Comparison of ENCODE assay signal across 10 mouse cellular contexts in the genomic region with DNA sequence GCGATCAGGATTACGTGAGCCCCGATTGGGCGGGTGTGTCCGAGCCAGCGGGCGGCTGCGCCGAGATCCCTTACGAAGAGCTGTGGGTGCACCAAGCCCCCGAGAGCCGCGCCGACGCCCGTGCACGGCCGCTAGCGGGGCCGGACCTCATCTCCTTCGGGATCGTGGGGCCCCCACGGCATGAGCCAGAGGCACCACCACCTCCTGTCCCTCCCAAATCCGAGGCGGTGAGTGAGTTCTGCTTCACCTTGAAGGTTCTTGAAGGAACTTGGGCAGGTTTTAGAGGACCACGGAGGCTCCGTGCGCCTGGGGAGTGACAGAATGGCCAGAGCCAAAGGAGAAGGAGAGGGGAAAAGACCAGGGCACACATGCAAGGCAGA. TPM values are rescaled to one million over a fixed set of nuclear protein-coding genes. Genes with fewer than 3 reads are reported as not detected.
DNase-seq lines count a peak whose midpoint lies in the region; ATAC-seq and TF ChIP-seq lines count a peak whose summit lies in the region.
"Had no signal": no experiment of that assay in that cellular context is flagged by ENCODE, and none has a peak within 500 bp of the region (broad histone marks: within the 10 kb centered on the region; RNA-seq: fewer than 3 reads in every experiment).

No protein-coding gene starts in this region.

- H3K9ac ChIP-seq in heart, embryonic 14.5 days (ENCODE audit: low read length): peak overlapping the region; percentile 71
- peak overlapping the region; percentile 84 for H3K9ac ChIP-seq in ES-E14 (ENCODE audit: insufficient read depth, low read depth, low read length, poor library complexity, severe bottlenecking)
- H3K9ac ChIP-seq in forebrain, embryonic 16.5 days (replicated peaks; ENCODE audit: low read depth, low read length): peak overlapping the region; percentile 68
- no peak overlapping the region for H3K9ac ChIP-seq in liver, embryonic 16.5 days (ENCODE audit: low read depth, low read length)

- peaks cover 53% of the 10 kb centered on the region for H3K27me3 ChIP-seq in heart, embryonic 14.5 days (ENCODE audit: control insufficient read depth, insufficient read depth, low read length)
- H3K27me3 ChIP-seq in forebrain, embryonic 16.5 days (replicated peaks; ENCODE audit: control insufficient read depth, insufficient read depth, low read length): no peaks in the 10 kb centered on the region
- peaks cover 51% of the 10 kb centered on the region for H3K27me3 ChIP-seq in liver, embryonic 16.5 days (ENCODE audit: control insufficient read depth, insufficient read depth, low read depth, low read length)

- H3K4me3 ChIP-seq in heart, embryonic 14.5 days (ENCODE audit: control insufficient read depth in 1 of 2, insufficient read depth in 1 of 2, low read depth in 1 of 2, low read length in 2 of 2): peak overlapping the region; percentile 58 to 60
- peak overlapping the region; percentile 83 to 87 for H3K4me3 ChIP-seq in ES-E14 (ENCODE audit: insufficient read depth in 1 of 2, low read depth in 1 of 2, low read length in 2 of 2, poor library complexity in 1 of 2, severe bottlenecking in 1 of 2)
- H3K4me3 ChIP-seq in forebrain, embryonic 16.5 days (replicated peaks; ENCODE audit: low read length): peak overlapping the region; percentile 56
- peak overlapping the region; percentile 52 for H3K4me3 ChIP-seq in liver, embryonic 16.5 days (ENCODE audit: low read depth, low read length)

- H3K4me1 ChIP-seq in heart, embryonic 14.5 days (ENCODE audit: control insufficient read depth in 2 of 2, insufficient read depth in 2 of 2, low read length in 2 of 2): peaks cover 16 to 20% of the 10 kb centered on the region in 2 experiments
- H3K4me1 ChIP-seq in ES-E14 (ENCODE audit: control insufficient read depth in 2 of 2, insufficient read depth in 2 of 2, low read length in 2 of 2, poor library complexity in 1 of 2): peaks cover 0 to 10% of the 10 kb centered on the region in 2 experiments; a peak in 1 of 4 replicates
- H3K4me1 ChIP-seq in forebrain, embryonic 16.5 days (replicated peaks; ENCODE audit: control insufficient read depth, insufficient read depth, low read length): peaks cover 27% of the 10 kb centered on the region
- H3K4me1 ChIP-seq in liver, embryonic 16.5 days (ENCODE audit: control insufficient read depth, low read depth, low read length): peaks cover 13% of the 10 kb centered on the region

- in situ Hi-C loops in ES-E14 (cut with MboI; ENCODE audit: low sequenced_read_pairs in 2 of 2, unreplicated experiment in 2 of 2): no loop called here

- WGBS in heart, embryonic 14.5 days: 2% methylated on average over 22 of the region's 28 CpGs
- WGBS in forebrain, embryonic 16.5 days: 6% methylated on average over 28 of the region's 28 CpGs
- WGBS in liver, embryonic 16.5 days (ENCODE audit: insufficient replicate concordance): 1% methylated on average over 28 of the region's 28 CpGs

- H3K4me2 ChIP-seq in heart, embryonic 14.5 days (ENCODE audit: low read length): peak overlapping the region; percentile 97
- H3K4me2 ChIP-seq in forebrain, embryonic 16.5 days (ENCODE audit: low read length): peak overlapping the region; percentile 85
- peak overlapping the region; percentile 70 for H3K4me2 ChIP-seq in liver, embryonic 16.5 days (ENCODE audit: low read depth, low read length)

- H3K36me3 ChIP-seq in heart, embryonic 14.5 days (ENCODE audit: control insufficient read depth, insufficient read depth, low read length): peaks cover 33% of the 10 kb centered on the region
- H3K36me3 ChIP-seq in ES-E14 (ENCODE audit: control insufficient read depth, insufficient read depth, low read length, poor library complexity, severe bottlenecking): peaks cover 12% of the 10 kb centered on the region
- H3K36me3 ChIP-seq in forebrain, embryonic 16.5 days (ENCODE audit: control insufficient read depth, insufficient read depth): peaks cover 21% of the 10 kb centered on the region
- H3K36me3 ChIP-seq in liver, embryonic 16.5 days (ENCODE audit: control insufficient read depth, insufficient read depth): peaks cover 8% of the 10 kb centered on the region

- DNase-seq in heart, adult 8-10 months (ENCODE audit: low spot score): no peak
- no peak for DNase-seq in ES-E14 (ENCODE audit: low read depth, low spot score)
- DNase-seq in retina, embryonic 14.5 days (ENCODE audit: low spot score): no peak
- no peak for DNase-seq in gastrocnemius, postnatal 36 days
- DNase-seq in left cerebral cortex, postnatal 25 days (ENCODE audit: low spot score in 2 of 2): no peak

- H3K9me3 ChIP-seq in heart, embryonic 14.5 days (ENCODE audit: control insufficient read depth, low read length): no peaks in the 10 kb centered on the region
- no peaks in the 10 kb centered on the region for H3K9me3 ChIP-seq in ES-E14 (ENCODE audit: control insufficient read depth, insufficient read depth, low read depth, low read length)
- no peaks in the 10 kb centered on the region for H3K9me3 ChIP-seq in forebrain, embryonic 16.5 days (ENCODE audit: control insufficient read depth, low read length)
- H3K9me3 ChIP-seq in liver, embryonic 16.5 days (replicated peaks; ENCODE audit: control insufficient read depth, low read length): no peaks in the 10 kb centered on the region

- H3K27ac ChIP-seq in heart, embryonic 14.5 days (replicated peaks in 1 of 2; ENCODE audit: control insufficient read depth in 1 of 2, insufficient read depth in 1 of 2, low read depth in 2 of 2, low read length in 2 of 2): no peak overlapping the region
- H3K27ac ChIP-seq in ES-E14 (ENCODE audit: insufficient read depth, low read depth, low read length, poor library complexity, severe bottlenecking): no peak overlapping the region
- H3K27ac ChIP-seq in forebrain, embryonic 16.5 days (ENCODE audit: low read length): no peak overlapping the region
- H3K27ac ChIP-seq in liver, embryonic 16.5 days (ENCODE audit: low read length): no peak overlapping the region

- no peak for ATAC-seq in heart, embryonic 14.5 days (ENCODE audit: insufficient number of reproducible peaks, insufficient read depth, low FRiP score, low read depth)
- peak; percentile 45 for ATAC-seq in forebrain, embryonic 16.5 days
- no peak for ATAC-seq in liver, embryonic 16.5 days (ENCODE audit: low read depth)

- intact Hi-C loops in gastrocnemius, postnatal 36 days (cut with DNase I): no loop called here
- intact Hi-C loops in left cerebral cortex, postnatal 25 days (cut with DNase I): no loop called here

TF ChIP-seq in ES-E14, 5 proteins besides CTCF, POLR2A, EP300 and RAD21:
- no peak for TF ChIP-seq CHD2 (IDR thresholded peaks at IDR 0.05; ENCODE audit: low read depth, low read length)
- TF ChIP-seq HCFC1 (IDR thresholded peaks at IDR 0.05; ENCODE audit: borderline replicate concordance, insufficient read depth, low read length): 0 out of 2 replicates have a peak, but pooled peaks have one; percentile 14
TF ChIP-seq in ES-E14: peak in this region for 1.

RNA-seq across cellular contexts. Expression of gene 3110082J24Rik, which starts 8.9 kb away (rescaled TPM):
- not detected in 2 replicates for polyA plus RNA-seq in heart, embryonic 14.5 days (2014; fragmentation: Nextera tagmentation; extraction: Ambion mirVana)
- total RNA-seq in heart, adult 8-10 months (2022): not detected
- total RNA-seq in ES-E14 (2012; rRNA removed): not detected in 2 replicates
- 2.8 TPM in 2 replicates for polyA plus RNA-seq in forebrain, embryonic 16.5 days (2015; fragmentation: Nextera tagmentation; extraction: Ambion mirVana)
- not detected in 2 replicates for polyA plus RNA-seq in liver, embryonic 16.5 days (2015; fragmentation: Nextera tagmentation; extraction: Ambion mirVana)
- total RNA-seq in gastrocnemius, postnatal 36 days (2021): not detected
- total RNA-seq in left cerebral cortex, postnatal 25 days (2021): 1 to 10 TPM; 2.0 TPM
- total RNA-seq: common myeloid progenitor, adult 5-6 weeks; G1E had no signal
- polyA plus RNA-seq: G1E had no signal

RNA-seq across cellular contexts. Expression of gene Garem2, which starts 9.8 kb away (rescaled TPM):
- polyA plus RNA-seq in heart, embryonic 14.5 days (2014; fragmentation: Nextera tagmentation; extraction: Ambion mirVana): 0.26 and 0.30 TPM in 2 replicates
- under 1 TPM in 2 of 4 experiments, not detected in 2; 0.08 to 0.19 TPM for total RNA-seq in heart, adult 8-10 months (2022)
- total RNA-seq in ES-E14 (2012; rRNA removed): 1.7 and 2.0 TPM in 2 replicates
- 8.1 and 10.1 TPM in 2 replicates for polyA plus RNA-seq in forebrain, embryonic 16.5 days (2015; fragmentation: Nextera tagmentation; extraction: Ambion mirVana)
- 0.02 TPM in 1 of 2 replicates, not detected in the other for polyA plus RNA-seq in liver, embryonic 16.5 days (2015; fragmentation: Nextera tagmentation; extraction: Ambion mirVana)
- total RNA-seq in gastrocnemius, postnatal 36 days (2021): not detected
- total RNA-seq in left cerebral cortex, postnatal 25 days (2021): 10 to 100 TPM; 10.1 to 13.1 TPM
- total RNA-seq: common myeloid progenitor, adult 5-6 weeks had no signal
- polyA plus RNA-seq: G1E had no signal

RNA-seq across cellular contexts. Expression of gene Hadha, which starts 40.2 kb away (rescaled TPM):
- polyA plus RNA-seq in heart, embryonic 14.5 days (2014; fragmentation: Nextera tagmentation; extraction: Ambion mirVana): 223 and 246 TPM in 2 replicates
- total RNA-seq in heart, adult 8-10 months (2022): 1,000 to 10,000 TPM; 1,298 to 1,376 (median 1,346) TPM
- 101 and 102 TPM in 2 replicates for total RNA-seq in ES-E14 (2012; rRNA removed)
- polyA plus RNA-seq in forebrain, embryonic 16.5 days (2015; fragmentation: Nextera tagmentation; extraction: Ambion mirVana): 76.0 and 80.7 TPM in 2 replicates
- 106 and 118 TPM in 2 replicates for polyA plus RNA-seq in liver, embryonic 16.5 days (2015; fragmentation: Nextera tagmentation; extraction: Ambion mirVana)
- 100 to 1,000 TPM; 299 to 336 TPM for total RNA-seq in gastrocnemius, postnatal 36 days (2021)
- 10 to 100 TPM; 61.0 to 71.5 TPM for total RNA-seq in left cerebral cortex, postnatal 25 days (2021)

RNA-seq across cellular contexts. Expression of gene Hadhb, which starts 40.3 kb away (rescaled TPM):
- polyA plus RNA-seq in heart, embryonic 14.5 days (2014; fragmentation: Nextera tagmentation; extraction: Ambion mirVana): 421 and 422 TPM in 2 replicates
- total RNA-seq in heart, adult 8-10 months (2022): 1,000 to 10,000 TPM; 2,312 to 2,801 (median 2,464) TPM
- total RNA-seq in ES-E14 (2012; rRNA removed): 103 and 110 TPM in 2 replicates
- 66.5 and 72.0 TPM in 2 replicates for polyA plus RNA-seq in forebrain, embryonic 16.5 days (2015; fragmentation: Nextera tagmentation; extraction: Ambion mirVana)
- polyA plus RNA-seq in liver, embryonic 16.5 days (2015; fragmentation: Nextera tagmentation; extraction: Ambion mirVana): 163 and 169 TPM in 2 replicates
- 100 to 1,000 TPM; 351 to 401 TPM for total RNA-seq in gastrocnemius, postnatal 36 days (2021)
- 10 to 100 TPM; 86.9 to 91.2 TPM for total RNA-seq in left cerebral cortex, postnatal 25 days (2021)

RNA-seq across cellular contexts. Expression of gene Tyms, which starts 41.3 kb away (rescaled TPM):
- polyA plus RNA-seq in heart, embryonic 14.5 days (2014; fragmentation: Nextera tagmentation; extraction: Ambion mirVana): 91.7 and 101 TPM in 2 replicates
- total RNA-seq in heart, adult 8-10 months (2022): 1 to 10 TPM; 2.8 to 3.8 (median 3.3) TPM
- total RNA-seq in ES-E14 (2012; rRNA removed): 121 and 125 TPM in 2 replicates
- 84.3 and 95.4 TPM in 2 replicates for polyA plus RNA-seq in forebrain, embryonic 16.5 days (2015; fragmentation: Nextera tagmentation; extraction: Ambion mirVana)
- polyA plus RNA-seq in liver, embryonic 16.5 days (2015; fragmentation: Nextera tagmentation; extraction: Ambion mirVana): 174 and 200 TPM in 2 replicates
- 1 to 10 TPM; 1.5 to 1.9 TPM for total RNA-seq in gastrocnemius, postnatal 36 days (2021)
- 1 to 10 TPM; 3.5 to 5.3 TPM for total RNA-seq in left cerebral cortex, postnatal 25 days (2021)
